Mouse (Mus musculus) cerebellum, postnatal 4 days (tissue): Measurements from ENCODE around the gene Khdrbs1.

Source experiments
- DNase-seq, 2 experiments: peaks; one replicate each; pipeline ENCODE4 v3.0.0; 2022; ENCODE audit warnings: low spot score in 2 of 2, mixed read lengths in 1 of 2

The Khdrbs1 gene

DNA sequence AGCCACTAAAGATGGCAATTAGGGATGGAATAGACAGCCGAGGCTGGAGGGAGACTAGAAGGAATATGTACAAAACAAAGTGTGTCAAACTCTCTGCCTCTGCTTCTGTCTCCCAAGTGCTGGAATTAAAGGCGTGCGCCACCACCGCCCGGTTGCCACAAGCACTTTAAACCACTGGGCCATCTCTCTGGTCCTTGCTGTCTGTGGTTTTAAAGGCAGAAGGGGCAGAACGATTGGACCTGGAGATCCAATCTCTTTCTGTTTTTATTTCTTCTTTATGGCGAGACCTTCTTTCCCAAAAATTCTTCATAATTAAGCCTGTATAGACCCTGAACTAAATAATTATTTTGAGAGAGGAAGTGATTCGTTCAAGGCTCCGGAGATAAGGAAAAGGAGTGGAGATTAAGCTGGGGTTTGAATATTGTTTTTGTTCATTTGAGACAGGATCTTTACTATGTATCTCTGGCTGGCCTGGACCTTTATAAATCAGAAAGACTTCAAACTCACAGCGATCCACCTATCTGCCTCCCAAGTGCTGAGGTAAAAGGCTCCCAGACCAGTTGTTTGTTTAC, 69.1 kb downstream of the Khdrbs1 start:
- no peak for DNase-seq

DNA sequence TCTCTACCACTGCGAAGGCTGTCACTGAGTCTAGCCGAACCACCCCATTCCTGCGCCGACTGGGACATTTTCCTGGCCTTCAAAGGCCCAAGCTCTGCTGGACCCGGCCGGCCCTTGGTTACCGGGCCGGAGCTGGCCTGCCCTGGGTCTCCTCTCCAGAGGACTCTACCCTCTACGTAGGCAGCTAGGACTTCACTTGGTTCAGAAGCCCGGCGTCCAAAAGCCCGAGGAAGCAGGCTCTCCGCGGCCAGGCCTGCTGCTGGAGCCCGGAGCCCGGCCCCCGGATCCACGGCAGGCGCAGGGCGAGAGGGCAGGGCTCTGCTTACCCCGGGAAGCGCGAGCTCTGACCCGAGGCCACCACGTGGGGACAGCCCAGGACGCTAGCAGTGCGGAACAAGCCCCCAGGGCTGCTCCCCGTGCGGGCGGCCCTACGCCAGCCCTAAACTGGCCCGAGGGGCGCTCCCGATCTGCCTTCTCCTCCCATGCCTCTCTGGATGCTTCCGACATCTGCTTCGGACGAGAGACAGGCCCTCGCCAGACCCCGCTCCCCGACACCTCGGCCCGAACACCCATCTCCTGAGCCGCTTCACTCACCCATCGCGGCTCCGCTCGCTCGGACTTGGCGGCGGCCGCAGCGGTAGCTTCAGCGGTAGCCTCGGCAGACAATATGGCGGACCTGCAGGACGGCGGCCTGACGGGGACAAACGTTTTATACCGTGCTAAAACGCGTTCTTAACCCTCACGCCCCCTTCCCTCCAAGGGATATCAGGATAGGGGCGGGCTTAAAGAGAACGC, 69.8 kb downstream of the Khdrbs1 start, which contains the start of gene Kpna6:
Gene Kpna6 (minus strand): TSS at position 685 of the 795 bp plus-strand sequence.
- peak; percentile 76 to 87 for DNase-seq

DNA sequence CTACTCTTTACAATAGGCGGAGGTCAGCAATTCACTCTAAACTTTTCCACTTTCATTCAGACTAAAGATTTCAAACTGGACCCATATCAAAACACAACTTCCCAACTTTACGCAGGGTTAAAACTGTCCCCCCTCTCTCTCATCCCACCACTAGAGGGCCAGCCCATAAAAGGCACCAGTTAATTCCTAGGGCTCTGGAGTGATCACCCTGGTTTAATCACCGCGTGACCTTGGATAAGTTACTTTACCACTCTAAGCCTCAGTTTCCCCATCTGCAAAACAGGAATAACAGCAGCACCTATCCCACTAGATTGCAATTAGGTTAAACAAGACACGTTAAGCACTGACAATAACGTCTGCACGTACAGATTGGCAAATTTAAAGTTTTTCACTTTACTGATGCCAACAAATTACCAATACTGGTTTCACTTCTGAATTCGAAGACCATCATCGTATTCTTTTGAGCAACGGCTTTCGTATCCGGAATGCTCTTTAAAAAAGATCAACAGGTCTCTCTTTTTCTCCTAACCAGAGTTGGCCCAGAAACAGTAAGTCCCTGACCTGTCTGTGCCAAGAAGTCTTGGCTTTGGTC, 70.5 kb downstream of the Khdrbs1 start:
- DNase-seq, result peak in 1 of 2 experiments; percentile 31

GRCm38 (mm10) chr4:129662255-129662813, 79.8 kb downstream of the Khdrbs1 start:
- no peak for DNase-seq

GRCm38 (mm10) chr4:129661584-129661983, 80.5 kb downstream of the Khdrbs1 start:
- no peak for DNase-seq

- DNase-seq, result no peak
Observed at GRCm38 (mm10) chr4:129654770-129655169, 87.3 kb downstream of the Khdrbs1 start.
